Mouse (Mus musculus) small intestine, adult 2 months (tissue): ENCODE data around the gene Trim11.

Experiments
- CTCF ChIP-seq: fragments of 200-500 bp; IDR thresholded peaks from 2 replicates; pipeline ENCODE4 v1.5.1; 2012; ENCODE audit warnings: low read depth, mild to moderate bottlenecking, control low read depth, inconsistent platforms, low read length, moderate library complexity, mixed read lengths; ENCODE audit not compliant: insufficient replicate concordance, insufficient read length; ENCODE audit errors: extremely low read depth
- POLR2A ChIP-seq: fragments of 200-500 bp; IDR thresholded peaks from 2 replicates; pipeline ENCODE4 v1.6.1; 2012; ENCODE audit warnings: low read depth, mild to moderate bottlenecking, control low read depth, inconsistent platforms, low read length, moderate library complexity

- TF ChIP-seq POLR2A (no peak), CTCF (no peak)
Observed at GRCm38 (mm10) chr11:59000635-59001034, 22.7 kb downstream of the Trim11 start.
